Mouse (Mus musculus): ENCODE measurements around the gene Olfr1506.
"Not testable (repeated sequence)": the region's sequence is repeated elsewhere in the genome, so short reads cannot be mapped to it uniquely, and the experiment has no call there.

The Olfr1506 gene

GRCm38 (mm10) chr2:90224393-90224792 lies at the start of gene Olfr1506:
Gene Olfr1506 (minus strand): TSS chr2:90224493.
- DNase-seq (ENCODE audit: low spot score in 2 of 2) = not testable (repeated sequence)

DNA sequence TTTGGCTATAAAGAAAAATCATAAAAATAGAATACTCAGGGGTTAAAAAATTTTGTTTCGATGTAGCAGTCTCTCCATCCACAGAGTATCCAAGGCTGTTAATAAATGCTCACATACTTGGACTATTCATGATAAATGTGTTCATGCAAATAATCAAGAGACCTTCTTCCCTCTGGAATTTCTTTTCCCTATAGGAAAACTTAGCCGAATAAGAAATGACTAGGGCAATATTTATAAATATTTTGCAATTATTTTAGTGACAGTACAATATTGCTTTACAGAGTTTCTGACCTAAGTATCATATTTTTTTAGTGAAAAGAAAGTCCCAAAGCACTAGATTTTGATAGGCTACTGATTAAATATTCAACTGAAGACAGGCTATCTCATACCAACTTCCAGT lies 46.6 kb upstream of the Olfr1506 start, which contains the start of gene Olfr1271:
Gene Olfr1271 (minus strand): TSS at position 101 of the 400 bp plus-strand sequence.
- DNase-seq (ENCODE audit: low spot score in 2 of 2) = no peak

DNA sequence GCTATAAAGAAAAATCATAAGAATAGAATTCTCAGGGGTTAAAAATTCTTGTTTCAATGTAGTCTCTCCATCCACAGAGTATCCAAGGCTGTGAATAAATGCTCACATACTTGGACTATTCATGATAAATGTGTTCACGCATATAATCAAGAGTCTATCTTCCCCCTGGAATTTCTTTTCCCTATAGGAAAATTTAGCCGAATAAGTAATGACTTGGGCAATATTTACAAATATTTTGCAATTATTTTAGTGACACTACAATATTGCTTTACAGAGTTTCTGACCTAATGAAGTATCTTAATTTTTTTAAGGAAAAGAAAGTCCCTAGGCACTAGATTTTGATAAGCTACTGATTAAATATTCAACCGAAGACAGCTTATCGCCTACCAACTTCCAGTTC lies 33.2 kb upstream of the Olfr1506 start, which contains the start of gene Olfr142:
Gene Olfr142 (minus strand): TSS at position 101 of the 400 bp plus-strand sequence.
- DNase-seq (ENCODE audit: low spot score in 2 of 2) = no peak

DNA sequence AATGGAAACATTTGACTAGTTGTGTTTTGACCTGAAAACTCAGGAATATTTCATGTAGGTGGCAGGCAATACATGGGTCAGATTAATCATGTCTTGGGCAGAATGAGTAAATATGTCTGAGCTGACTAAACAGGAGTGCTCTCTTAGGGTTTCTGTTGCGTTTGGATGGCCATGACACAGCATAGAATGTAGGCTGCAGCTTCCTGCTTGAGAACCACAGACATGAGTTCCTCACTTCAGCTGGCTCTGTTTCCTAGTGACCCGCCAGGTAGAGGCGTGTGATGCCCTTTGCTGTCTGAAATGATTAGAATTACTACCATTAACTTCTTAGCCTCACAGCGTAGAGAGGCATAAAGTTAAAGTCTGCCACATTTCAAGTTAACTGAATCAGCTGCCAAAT lies 24.7 kb downstream of the Olfr1506 start:
- DNase-seq (ENCODE audit: low spot score in 2 of 2) = not testable (repeated sequence)

GRCm38 (mm10) chr2:90195285-90195684 lies 29.0 kb downstream of the Olfr1506 start:
- not testable (repeated sequence) for DNase-seq (ENCODE audit: low spot score in 2 of 2)

- not testable (repeated sequence) for DNase-seq (ENCODE audit: low spot score in 2 of 2)
Measured at GRCm38 (mm10) chr2:90194750-90195149, 29.5 kb downstream of the Olfr1506 start.

- DNase-seq (ENCODE audit: low spot score in 2 of 2) = not testable (repeated sequence)
Measured at GRCm38 (mm10) chr2:90187082-90187481, 37.2 kb downstream of the Olfr1506 start.

- DNase-seq (ENCODE audit: low spot score in 2 of 2) = not testable (repeated sequence)
Measured at GRCm38 (mm10) chr2:90186082-90186481, 38.2 kb downstream of the Olfr1506 start.

All from frontal cortex, postnatal 25 days (tissue).